Mouse (Mus musculus) forebrain, embryonic 12.5 days (tissue): Measurements from ENCODE around the gene Fuk. TPM values are rescaled to one million over a fixed set of nuclear protein-coding genes. Genes with fewer than 3 reads are reported as not detected.
"Not testable (repeated sequence)": the region's sequence is repeated elsewhere in the genome, so short reads cannot be mapped to it uniquely, and the experiment has no call there.

Experiments
- ATAC-seq: fragments of 200-750 bp; cut with Nextera tagmentation; 2 replicates; pipeline ENCODE4 v1.8.0; 2017; ENCODE audit warnings: moderate TSS enrichment; ENCODE audit not compliant: low FRiP score
- H3K27ac ChIP-seq: fragments of 300-500 bp; sonication (generic); 2 replicates; pipeline ENCODE4 v1.5.1; 2016; ENCODE audit warnings: mild to moderate bottlenecking
- H3K27me3 ChIP-seq: fragments of 300-500 bp; sonication (generic); 2 replicates; pipeline ENCODE4 v1.6.1; 2016; ENCODE audit warnings: mild to moderate bottlenecking
- H3K36me3 ChIP-seq: fragments of 300-500 bp; sonication (generic); replicated peaks from 2 replicates; pipeline ENCODE4 v1.6.1; 2016; ENCODE audit warnings: mild to moderate bottlenecking
- H3K4me1 ChIP-seq: fragments of 300-500 bp; sonication (generic); 2 replicates; pipeline ENCODE4 v1.6.1; 2016
- H3K4me2 ChIP-seq: fragments of 300-500 bp; sonication (generic); 2 replicates; pipeline ENCODE4 v1.6.1; 2016; ENCODE audit warnings: mild to moderate bottlenecking, moderate library complexity
- H3K4me3 ChIP-seq: fragments of 300-500 bp; sonication (generic); replicated peaks from 2 replicates; pipeline ENCODE4 v1.5.1; 2016; ENCODE audit warnings: mild to moderate bottlenecking
- H3K9ac ChIP-seq: fragments of 300-500 bp; sonication (generic); 2 replicates; pipeline ENCODE4 v1.6.1; 2016; ENCODE audit warnings: mild to moderate bottlenecking
- H3K9me3 ChIP-seq: fragments of 300-500 bp; sonication (generic); 2 replicates; pipeline ENCODE4 v1.6.1; 2016
- WGBS: fragments of 180-500 bp; shearing (Covaris S2); methylation state at CpG from one replicate; pipeline ENCODE4 v1.1.7; 2016; 5-methylcytosine and 5-hydroxymethylcytosine counted together
- polyA plus RNA-seq: library from polyadenylated mRNA; unstranded; fragments of >200 nt; fragmentation: Nextera tagmentation; extraction: Ambion mirVana; gene quantifications from 2 replicates; pipeline ENCODE4 v1.2.1, GENCODE M21; 2016

The Fuk gene
- polyA plus RNA-seq, 1 experiment from 2014 or later: 13.2 TPM

DNA sequence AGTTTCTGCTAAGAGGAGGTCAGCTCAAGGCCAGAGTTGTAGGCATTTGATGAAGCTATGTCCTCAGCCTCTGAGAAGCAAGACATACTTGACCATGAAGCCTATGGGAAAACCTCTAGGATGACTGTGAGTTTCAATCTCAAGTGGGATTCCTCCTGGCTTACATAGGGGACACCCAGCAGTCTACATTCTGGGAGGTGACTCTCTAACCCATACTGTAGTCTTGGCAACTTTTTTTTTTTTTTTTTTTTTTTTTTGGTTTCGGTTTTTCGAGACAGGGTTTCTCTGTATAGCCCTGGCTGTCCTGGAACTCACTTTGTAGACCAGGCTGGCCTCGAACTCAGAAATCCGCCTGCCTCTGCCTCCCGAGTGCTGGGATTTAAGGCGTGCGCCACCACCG, 27.4 kb upstream of the Fuk start:
- H3K4me2 ChIP-seq, H3K9me3 ChIP-seq, H3K4me1 ChIP-seq, ATAC-seq, H3K27me3 ChIP-seq, H3K36me3 ChIP-seq, H3K9ac ChIP-seq, H3K27ac ChIP-seq, H3K4me3 ChIP-seq: not testable (repeated sequence)
- WGBS: 91% methylated on average over 8 of the region's 8 CpGs

DNA sequence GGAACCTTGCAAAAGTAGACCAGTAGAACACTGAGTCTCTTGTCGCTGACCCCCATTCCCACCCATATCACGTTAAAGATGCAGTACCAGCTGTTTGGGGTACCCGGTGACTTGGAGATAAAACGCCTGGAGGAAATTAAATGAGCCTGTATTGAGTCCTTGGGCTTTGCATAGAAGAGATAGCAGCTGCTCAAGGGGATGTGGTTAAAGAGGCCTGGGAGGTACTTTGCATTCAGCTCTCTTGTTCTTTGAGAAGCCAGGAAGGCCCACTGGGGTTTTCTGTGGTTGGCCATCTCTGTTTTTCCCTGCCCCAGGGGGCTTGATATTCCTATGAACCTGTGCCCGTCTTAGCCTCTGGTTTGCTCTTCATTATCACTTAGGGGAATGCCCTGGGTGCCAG, 26.8 kb upstream of the Fuk start:
- Histone ChIP-seq H3K4me3 (no peak overlapping the region), H3K27ac (no peak overlapping the region), H3K4me2 (no peak overlapping the region), H3K27me3 (no peaks in the 10 kb centered on the region), H3K9ac (no peak overlapping the region), H3K9me3 (no peaks in the 10 kb centered on the region), H3K36me3 (0 out of 2 replicates have a peak, but pooled peaks cover 4% of the 10 kb centered on the region), H3K4me1 (peaks cover 5% of the 10 kb centered on the region; the same call in 1 of the 2 replicates)
- no peak for ATAC-seq
- WGBS: 67% methylated on average over 5 of the region's 5 CpGs

DNA sequence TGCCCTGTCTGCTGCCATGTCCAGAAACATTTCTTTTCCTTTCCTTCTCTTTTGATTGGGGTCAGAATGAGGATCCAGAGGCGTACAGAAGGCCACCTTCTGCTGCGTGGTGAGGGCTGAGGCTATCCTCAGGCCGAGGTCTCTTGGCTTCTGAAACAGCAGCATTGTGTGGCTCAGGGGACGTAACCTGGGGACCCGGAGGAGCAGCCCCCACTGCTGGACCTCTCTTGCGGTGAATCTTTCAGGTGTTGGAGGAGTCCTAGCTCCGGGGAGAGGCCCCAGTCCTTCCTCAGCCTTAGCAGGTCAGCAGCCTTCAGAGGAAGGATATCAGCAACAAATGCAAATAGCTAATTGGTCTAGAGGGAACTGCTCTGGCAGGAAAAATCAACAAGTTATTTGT, 26.1 kb upstream of the Fuk start:
- Histone ChIP-seq H3K9ac (no peak overlapping the region), H3K4me2 (no peak overlapping the region), H3K27me3 (no peaks in the 10 kb centered on the region), H3K4me3 (no peak overlapping the region), H3K4me1 (peaks cover 5% of the 10 kb centered on the region; the same call in 1 of the 2 replicates), H3K36me3 (0 out of 2 replicates have a peak, but pooled peaks cover 4% of the 10 kb centered on the region), H3K9me3 (no peaks in the 10 kb centered on the region), H3K27ac (no peak overlapping the region)
- WGBS: 89% methylated on average over 7 of the region's 7 CpGs
- no peak for ATAC-seq

DNA sequence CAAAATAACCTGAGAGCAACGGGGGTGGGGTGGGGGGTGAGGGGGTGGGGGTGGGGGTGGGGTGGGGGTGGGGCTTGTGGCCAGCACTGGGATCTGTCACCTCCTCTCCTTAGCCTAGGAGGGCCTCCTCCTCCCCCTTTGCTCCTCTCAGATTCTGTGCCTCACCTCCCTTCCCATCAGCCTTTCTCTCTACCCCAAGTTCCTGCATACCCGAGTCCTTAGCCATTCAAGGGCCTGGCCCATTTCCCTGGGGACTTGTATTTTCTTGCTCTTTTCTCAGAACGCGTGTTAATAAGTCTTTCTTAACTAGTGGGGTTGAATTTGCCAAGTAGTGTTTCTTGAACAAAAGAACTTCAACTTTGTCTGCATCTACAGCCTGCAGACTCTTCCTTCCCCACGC, 24.4 kb upstream of the Fuk start:
- Histone ChIP-seq H3K4me1 (peaks cover 9% of the 10 kb centered on the region), H3K36me3 (0 out of 2 replicates have a peak, but pooled peaks cover 8% of the 10 kb centered on the region)

DNA sequence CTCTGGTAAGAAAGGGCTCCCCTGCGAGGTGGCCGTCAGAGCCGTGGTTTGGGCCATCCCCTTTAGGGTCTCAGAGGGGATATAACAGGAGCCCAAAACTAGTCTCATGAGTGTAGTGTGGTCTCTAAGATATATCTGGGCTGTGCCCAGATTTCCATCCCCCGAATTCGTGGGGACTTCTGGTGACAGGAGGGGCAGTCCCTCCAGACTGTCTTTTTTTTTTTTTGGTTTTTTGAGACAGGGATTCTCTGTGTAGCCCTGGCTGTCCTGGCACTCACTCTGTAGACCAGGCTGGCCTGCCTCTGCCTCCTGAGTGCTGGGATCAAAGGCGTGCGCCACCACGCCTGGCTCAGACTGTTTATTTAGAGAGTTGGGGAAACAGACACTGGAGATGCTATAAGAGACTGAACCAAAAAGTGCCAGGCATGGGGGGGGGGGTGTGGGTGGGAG, 23.4 kb upstream of the Fuk start:
- H3K27me3 ChIP-seq: no peaks in the 10 kb centered on the region
- 0 out of 2 replicates have a peak, but pooled peaks cover 4% of the 10 kb centered on the region for H3K36me3 ChIP-seq
- H3K4me2 ChIP-seq: no peak overlapping the region
- H3K9ac ChIP-seq: no peak overlapping the region
- H3K9me3 ChIP-seq: no peaks in the 10 kb centered on the region
- no peak overlapping the region for H3K4me3 ChIP-seq
- no peak overlapping the region for H3K27ac ChIP-seq
- peaks cover 19% of the 10 kb centered on the region for H3K4me1 ChIP-seq
- 89% methylated on average over 8 of the region's 8 CpGs for WGBS
- no peak for ATAC-seq

More for the DNA sequence above, 24.4 kb upstream of the Fuk start:
- H3K9me3 ChIP-seq: no peaks in the 10 kb centered on the region
- H3K4me3 ChIP-seq: no peak overlapping the region
- H3K27me3 ChIP-seq: no peaks in the 10 kb centered on the region
- H3K9ac ChIP-seq: no peak overlapping the region
- H3K4me2 ChIP-seq: no peak overlapping the region
- no peak for ATAC-seq
- no peak overlapping the region for H3K27ac ChIP-seq
- WGBS: 59% methylated on average over 5 of the region's 5 CpGs

DNA sequence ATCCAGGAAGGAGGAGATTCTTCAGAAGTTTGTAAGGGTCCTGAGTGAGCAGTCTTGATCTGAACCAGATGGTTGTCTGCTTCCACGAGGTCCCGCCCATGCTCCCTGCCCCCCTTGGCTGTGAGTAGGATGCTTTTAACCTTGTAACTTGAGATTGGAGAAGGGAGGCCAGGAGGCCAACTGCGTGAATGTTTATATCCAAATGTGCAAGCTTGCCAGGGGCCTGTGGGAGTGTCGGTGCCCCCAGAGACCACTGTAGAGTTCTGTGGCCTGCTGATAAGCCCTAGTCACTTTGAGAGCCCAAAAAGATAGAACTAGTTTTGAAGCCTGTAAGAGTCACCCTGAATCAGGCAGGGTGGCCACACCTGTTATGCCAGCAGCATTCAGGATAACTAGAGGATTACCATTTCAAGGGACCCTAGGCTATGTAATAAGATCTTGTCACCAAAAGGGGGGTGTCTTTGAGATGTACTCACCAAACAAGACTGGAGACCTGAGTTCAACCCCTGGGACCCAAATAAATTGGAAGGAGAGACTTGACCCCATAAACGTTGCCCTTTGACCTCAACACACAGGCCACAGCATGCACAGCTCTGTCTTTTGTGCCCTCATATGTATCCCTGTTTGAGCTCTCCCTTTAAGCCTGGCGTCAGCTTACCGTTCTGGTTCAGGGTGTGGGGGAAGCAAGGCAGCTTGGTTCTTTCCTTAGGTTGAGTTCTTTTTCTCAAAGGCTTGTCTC, 19.4 kb upstream of the Fuk start:
- Histone ChIP-seq H3K4me1 (peaks cover 24% of the 10 kb centered on the region), H3K36me3 (0 out of 2 replicates have a peak, but pooled peaks cover 4% of the 10 kb centered on the region), H3K9me3 (no peaks in the 10 kb centered on the region), H3K9ac (no peak overlapping the region; the same call in 1 of the 2 replicates), H3K27ac (no peak overlapping the region), H3K27me3 (no peaks in the 10 kb centered on the region), H3K4me2 (peak overlapping the region; percentile 85), H3K4me3 (peak overlapping the region; percentile 85)
- WGBS: 42% methylated on average over 7 of the region's 7 CpGs
- ATAC-seq: no peak

DNA sequence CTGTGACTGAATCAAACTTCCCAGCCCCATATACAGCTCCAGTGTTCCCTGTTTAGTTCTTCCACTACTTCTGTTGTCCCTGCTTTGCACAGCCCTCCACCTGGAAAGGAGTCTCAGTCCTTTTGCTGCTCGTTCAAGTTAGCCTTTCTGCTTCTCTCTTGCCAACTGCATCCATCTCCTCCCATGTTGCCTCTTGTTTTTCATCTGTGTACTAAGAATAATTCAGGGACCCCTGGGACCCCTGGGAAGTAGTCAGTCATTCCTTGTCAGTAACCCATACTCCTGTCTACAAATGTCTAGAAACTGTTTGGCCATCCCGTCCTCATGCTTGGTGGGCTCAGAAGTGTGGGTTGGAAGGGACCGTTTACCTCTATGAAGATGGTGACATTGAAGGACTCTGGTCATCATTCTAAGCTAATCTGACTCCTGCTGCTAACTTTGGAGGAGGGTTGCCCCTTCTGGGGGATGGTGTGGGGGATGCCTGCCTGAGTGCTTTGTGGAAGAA, 18.5 kb upstream of the Fuk start:
- peak overlapping the region; percentile 93 for H3K9ac ChIP-seq
- peak overlapping the region; percentile 85 for H3K4me3 ChIP-seq
- 0 out of 2 replicates have a peak, but pooled peaks cover 4% of the 10 kb centered on the region for H3K36me3 ChIP-seq
- no peaks in the 10 kb centered on the region for H3K9me3 ChIP-seq
- peaks cover 22% of the 10 kb centered on the region for H3K4me1 ChIP-seq
- ATAC-seq: no peak
- no peaks in the 10 kb centered on the region for H3K27me3 ChIP-seq
- H3K4me2 ChIP-seq: peak overlapping the region; percentile 85
- peak overlapping the region; percentile 71; the same call in 1 of the 2 replicates for H3K27ac ChIP-seq
- 34% methylated on average over 3 of the region's 3 CpGs for WGBS

DNA sequence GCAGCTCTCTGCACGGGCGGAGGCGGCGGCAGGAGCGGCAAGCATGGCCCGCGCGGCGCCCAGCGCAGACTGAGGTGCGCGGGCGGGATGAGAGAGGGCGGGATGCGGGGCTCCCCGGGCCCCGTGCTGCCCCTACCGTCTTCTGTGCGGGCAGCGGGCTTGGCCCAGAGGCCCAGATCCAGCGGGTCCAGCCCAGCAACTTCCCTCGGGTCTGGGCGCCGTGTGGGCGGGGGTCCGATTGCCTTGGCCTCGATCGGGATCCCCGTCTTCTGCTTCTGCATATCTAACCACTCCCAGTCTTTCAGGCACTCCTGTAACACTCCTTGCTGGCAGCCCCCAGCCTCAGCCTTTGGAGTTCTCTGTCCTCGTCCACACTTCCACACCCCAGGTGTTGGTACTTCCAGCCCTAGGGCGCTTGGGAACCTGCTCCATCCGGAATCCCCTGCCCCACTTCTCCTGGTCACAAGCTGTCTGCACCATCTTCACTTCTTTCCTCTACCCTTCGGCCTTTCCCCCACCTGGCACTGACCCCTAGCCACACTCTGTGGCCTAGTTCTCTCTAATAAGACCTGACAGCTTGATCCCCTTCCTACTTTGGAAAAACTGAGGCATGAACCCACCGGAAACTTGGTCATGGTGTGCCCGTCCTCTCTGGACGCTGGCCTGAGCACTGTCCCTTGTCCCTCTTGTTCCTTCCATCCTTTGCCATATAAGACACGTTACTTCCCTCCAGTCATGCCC, 17.9 kb upstream of the Fuk start:
- no peaks in the 10 kb centered on the region for H3K27me3 ChIP-seq
- peak overlapping the region; percentile 85 for H3K4me2 ChIP-seq
- peak overlapping the region; percentile 71 for H3K27ac ChIP-seq
- WGBS: 2% methylated on average over 28 of the region's 37 CpGs
- ATAC-seq: peak; percentile 79
- H3K9ac ChIP-seq: peak overlapping the region; percentile 93
- H3K4me1 ChIP-seq: peaks cover 22% of the 10 kb centered on the region
- 0 out of 2 replicates have a peak, but pooled peaks cover 4% of the 10 kb centered on the region for H3K36me3 ChIP-seq
- H3K4me3 ChIP-seq: peak overlapping the region; percentile 85
- no peaks in the 10 kb centered on the region for H3K9me3 ChIP-seq

DNA sequence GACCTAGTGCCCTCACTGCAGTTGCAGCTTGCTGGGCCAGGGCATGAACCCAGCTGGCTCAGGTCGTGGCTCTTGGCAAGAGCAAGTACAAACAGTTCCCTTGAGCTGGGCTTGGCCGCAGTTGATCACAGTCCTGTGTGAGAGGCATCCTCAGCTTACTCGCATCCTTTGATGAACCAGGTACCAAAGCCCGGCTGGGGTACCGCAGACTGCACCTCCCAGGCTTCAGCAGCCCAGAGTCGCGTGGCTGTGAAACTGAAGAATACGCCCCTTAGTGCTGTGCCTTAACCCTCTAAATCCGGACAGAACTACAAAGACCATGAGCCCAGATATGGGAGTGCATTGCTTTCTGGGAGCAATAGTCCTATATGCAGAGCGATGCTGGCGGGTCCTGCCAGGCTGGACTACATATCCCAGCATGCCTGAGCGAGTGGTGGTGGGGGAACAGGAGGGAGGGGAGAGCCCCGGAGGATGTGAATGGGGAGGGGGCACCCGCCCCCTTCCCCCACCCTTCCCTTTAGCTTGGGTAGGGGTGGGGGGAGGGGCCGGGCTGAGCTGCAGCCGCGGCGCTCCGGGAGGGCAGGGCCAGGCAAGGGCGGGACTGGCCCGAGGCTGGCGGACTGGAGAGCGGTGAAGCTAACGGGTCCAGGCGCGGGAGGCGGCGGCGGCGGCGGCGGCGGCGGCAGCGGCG, 17.2 kb upstream of the Fuk start, which contains the start of gene St3gal2:
TSS of gene St3gal2 (plus strand) at position 582 of the 691 bp plus-strand sequence.
- H3K9ac ChIP-seq: peak within 1 kb of the TSS; percentile 93
- no peaks in the 10 kb centered on the region for H3K9me3 ChIP-seq
- H3K4me1 ChIP-seq: peaks cover 22% of the 10 kb centered on the region
- ATAC-seq: peak; percentile 99
- H3K27me3 ChIP-seq: no peaks in the 10 kb centered on the region
- WGBS: 2% methylated on average over 13 of the region's 36 CpGs
- peak within 1 kb of the TSS; percentile 71 for H3K27ac ChIP-seq
- peak within 1 kb of the TSS; percentile 85 for H3K4me3 ChIP-seq
- H3K4me2 ChIP-seq: peak within 1 kb of the TSS; percentile 85
- 0 out of 2 replicates have a peak, but pooled peaks cover 4% of the 10 kb centered on the region for H3K36me3 ChIP-seq

DNA sequence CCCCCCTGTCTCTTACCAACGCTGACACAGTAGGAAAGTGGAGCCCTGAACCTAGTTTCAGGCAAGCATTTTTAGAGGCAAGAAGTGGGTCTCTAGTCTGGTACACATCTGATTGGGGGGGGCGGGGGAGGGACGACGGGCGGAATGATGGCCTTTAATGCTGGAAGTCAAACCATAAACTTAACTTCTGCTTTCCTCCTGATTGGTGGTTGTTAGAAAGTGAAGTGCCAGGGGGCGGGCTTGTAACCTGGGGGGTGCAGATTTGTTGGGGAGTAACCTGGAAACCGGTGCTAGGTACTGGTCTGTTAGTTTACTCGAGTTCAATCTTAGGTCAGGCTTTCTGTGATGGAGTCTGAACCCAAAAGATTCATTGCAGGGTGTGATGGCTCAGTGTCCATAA, 16.2 kb upstream of the Fuk start:
- Histone ChIP-seq H3K27me3 (no peaks in the 10 kb centered on the region), H3K4me2 (no peak overlapping the region), H3K9me3 (no peaks in the 10 kb centered on the region), H3K27ac (no peak overlapping the region), H3K9ac (no peak overlapping the region), H3K36me3 (0 out of 2 replicates have a peak, but pooled peaks cover 4% of the 10 kb centered on the region), H3K4me3 (no peak overlapping the region), H3K4me1 (peaks cover 22% of the 10 kb centered on the region)
- no peak for ATAC-seq
- WGBS: 80% methylated on average over 8 of the region's 8 CpGs

DNA sequence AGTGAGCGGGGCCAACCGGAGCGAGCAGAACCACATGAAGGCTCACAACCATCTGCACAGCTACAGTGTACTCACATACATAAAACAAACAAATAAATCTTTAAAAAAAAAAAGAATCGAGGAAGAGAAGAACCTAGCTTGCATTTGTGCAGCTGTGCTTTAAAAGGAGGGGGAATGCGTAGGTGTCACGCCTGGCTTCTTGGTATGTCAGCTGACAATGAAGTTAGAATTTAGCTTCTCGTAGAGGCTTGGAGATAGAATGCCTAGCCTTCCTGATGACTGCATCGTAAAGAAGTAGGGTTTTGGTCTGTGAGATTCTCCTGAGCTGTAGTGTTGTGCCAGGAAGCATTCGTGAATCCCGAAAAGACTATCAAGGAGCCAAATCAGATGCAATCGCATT, 15.7 kb upstream of the Fuk start:
- Histone ChIP-seq H3K27me3 (no peaks in the 10 kb centered on the region), H3K36me3 (0 out of 2 replicates have a peak, but pooled peaks cover 4% of the 10 kb centered on the region), H3K4me1 (peaks cover 22% of the 10 kb centered on the region), H3K9ac (no peak overlapping the region), H3K4me2 (no peak overlapping the region), H3K4me3 (no peak overlapping the region), H3K9me3 (no peaks in the 10 kb centered on the region), H3K27ac (no peak overlapping the region)
- 89% methylated on average over 11 of the region's 11 CpGs for WGBS
- no peak for ATAC-seq

DNA sequence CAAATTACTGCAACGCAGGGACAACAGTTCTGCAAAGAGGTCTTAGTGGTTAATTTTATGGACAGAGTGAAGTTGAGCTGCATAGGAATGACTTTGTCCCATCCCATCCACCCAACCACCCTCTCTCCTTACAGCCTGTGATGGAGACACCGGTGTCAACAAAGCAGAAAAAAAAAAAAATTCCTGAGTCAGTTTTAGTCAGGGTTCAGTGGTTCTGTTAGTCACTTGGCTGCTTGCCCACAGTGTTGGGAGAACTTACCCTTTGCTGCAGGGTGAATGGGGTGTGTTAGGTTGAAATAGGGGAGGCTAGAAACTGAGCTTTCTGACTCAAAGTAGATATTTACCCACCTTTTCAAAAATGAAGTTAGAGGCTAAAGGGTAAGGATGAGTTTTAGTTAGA, 15.1 kb upstream of the Fuk start:
- Histone ChIP-seq H3K4me1 (peaks cover 22% of the 10 kb centered on the region), H3K36me3 (0 out of 2 replicates have a peak, but pooled peaks cover under 1% of the 10 kb centered on the region), H3K9ac (no peak overlapping the region), H3K4me2 (no peak overlapping the region), H3K9me3 (no peaks in the 10 kb centered on the region), H3K27me3 (no peaks in the 10 kb centered on the region), H3K27ac (no peak overlapping the region), H3K4me3 (no peak overlapping the region)
- WGBS: 78% methylated on average over 2 of the region's 2 CpGs
- ATAC-seq: no peak
